Mouse (Mus musculus) lung, adult 2 months (tissue): ENCODE measurements around the gene Ripor2.

Source experiments
- CTCF ChIP-seq: fragments of 200-500 bp; IDR thresholded peaks from 2 replicates; pipeline ENCODE4 v1.5.1; 2011; ENCODE audit warnings: mild to moderate bottlenecking, low read length, control low read depth; ENCODE audit not compliant: insufficient read depth
- POLR2A ChIP-seq: fragments of 200-500 bp; IDR thresholded peaks from 2 replicates; pipeline ENCODE4 v1.6.1; 2011; ENCODE audit warnings: low read depth, mild to moderate bottlenecking, control low read depth, low read length, borderline replicate concordance; ENCODE audit errors: extremely low read depth

GRCm38 (mm10) chr13:24591737-24592136 is 9.7 kb downstream of the Ripor2 start:
- TF ChIP-seq CTCF (no peak), POLR2A (no peak)
